Mouse (Mus musculus) lung, embryonic 14.5 days (tissue): ENCODE data around the gene Fam189b. TPM values are rescaled to one million over a fixed set of nuclear protein-coding genes. Genes with fewer than 3 reads are reported as not detected.
A peak's percentile ranks its signal among the peaks of the same experiment; 100 is the strongest.

Experiments used
- ATAC-seq: fragments of 200-750 bp; cut with Nextera tagmentation; 2 replicates; pipeline ENCODE4 v1.8.0; 2017; ENCODE audit warnings: mild to moderate bottlenecking, moderate TSS enrichment, moderate library complexity; ENCODE audit not compliant: insufficient read depth
- DNase-seq: peaks from one replicate; pipeline ENCODE4 v3.0.0-alpha.2; 2015
- H3K27ac ChIP-seq: fragments of 300-500 bp; sonication (generic); 2 replicates; pipeline ENCODE4 v1.5.1; 2014; ENCODE audit warnings: low read depth, mild to moderate bottlenecking, moderate library complexity
- H3K27me3 ChIP-seq: fragments of 300-500 bp; sonication (generic); 2 replicates; pipeline ENCODE4 v1.6.1; 2014; ENCODE audit warnings: low read length, control low read depth; ENCODE audit not compliant: insufficient read depth
- H3K36me3 ChIP-seq: fragments of 300-500 bp; sonication (generic); 2 replicates; pipeline ENCODE4 v1.6.1; 2014; ENCODE audit warnings: control low read depth; ENCODE audit not compliant: insufficient read depth
- H3K4me1 ChIP-seq: fragments of 300-500 bp; sonication (generic); 2 replicates; pipeline ENCODE4 v1.6.1; 2014; ENCODE audit warnings: antibody characterized with exemption, control low read depth; ENCODE audit not compliant: insufficient read depth
- H3K4me2 ChIP-seq: fragments of 300-500 bp; sonication (generic); 2 replicates; pipeline ENCODE4 v1.6.1; 2014; ENCODE audit warnings: mild to moderate bottlenecking
- H3K4me3 ChIP-seq: fragments of 300-500 bp; sonication (generic); 2 replicates; pipeline ENCODE4 v1.5.1; 2014; ENCODE audit warnings: low read depth, low read length
- H3K9ac ChIP-seq: fragments of 300-500 bp; sonication (generic); 2 replicates; pipeline ENCODE4 v1.6.1; 2014
- H3K9me3 ChIP-seq: fragments of 300-500 bp; sonication (generic); 2 replicates; pipeline ENCODE4 v1.6.1; 2016; ENCODE audit warnings: low read depth, low read length, control low read depth
- CTCF ChIP-seq: IDR thresholded peaks from 2 replicates; pipeline ENCODE4 v1.5.1; 2016; ENCODE audit warnings: antibody characterized with exemption, low read depth
- WGBS: fragments of 180-500 bp; shearing (Covaris S2); extraction: QIAGEN DNeasy Blood & Tissue Kit; methylation state at CpG from one replicate; pipeline ENCODE4 v1.1.7; 2014; 5-methylcytosine and 5-hydroxymethylcytosine counted together
- polyA plus RNA-seq: library from polyadenylated mRNA; unstranded; fragments of >200 nt; fragmentation: Nextera tagmentation; extraction: Ambion mirVana; gene quantifications from 2 replicates; pipeline ENCODE4 v1.2.1, GENCODE M21; 2014

Gene Fam189b
- polyA plus RNA-seq, 1 experiment from 2014 or later, result 19.4 TPM

- H3K27ac ChIP-seq, result no peak overlapping the region
- peaks cover 8% of the 10 kb centered on the region; the same call in 1 of the 2 replicates for H3K4me1 ChIP-seq
- no peak for ATAC-seq
- WGBS, result 89% methylated on average over 11 of the region's 11 CpGs
- no peaks in the 10 kb centered on the region for H3K9me3 ChIP-seq
- peak overlapping the region; percentile 75 for H3K4me2 ChIP-seq
- H3K27me3 ChIP-seq, result no peaks in the 10 kb centered on the region
- TF ChIP-seq CTCF, result no peak
- H3K9ac ChIP-seq, result no peak overlapping the region
- DNase-seq, result no peak
- 0 out of 2 replicates have a peak overlapping the region, but pooled peaks have one; percentile 78 for H3K4me3 ChIP-seq
- H3K36me3 ChIP-seq, result peaks cover 62% of the 10 kb centered on the region
These were observed 3.9 kb upstream of the Fam189b start for GRCm38 (mm10) chr3:89179056-89179455.

GRCm38 (mm10) chr3:89181749-89182500 is 1.0 kb upstream of the Fam189b start:
- no peak for DNase-seq
- ATAC-seq, result no peak
- WGBS, result 89% methylated on average over 27 of the region's 27 CpGs
- no peak for TF ChIP-seq CTCF
- Histone ChIP-seq H3K4me3 (no peak overlapping the region), H3K4me2 (no peak overlapping the region), H3K27ac (no peak overlapping the region), H3K36me3 (peaks cover 36% of the 10 kb centered on the region), H3K4me1 (peaks cover 10% of the 10 kb centered on the region; the same call in 1 of the 2 replicates), H3K27me3 (no peaks in the 10 kb centered on the region), H3K9ac (no peak overlapping the region), H3K9me3 (no peaks in the 10 kb centered on the region)

- ATAC-seq, result peak; percentile 23
- Histone ChIP-seq H3K4me2 (peak overlapping the region; percentile 96), H3K27me3 (no peaks in the 10 kb centered on the region), H3K4me1 (peaks cover 10% of the 10 kb centered on the region; the same call in 1 of the 2 replicates), H3K9me3 (no peaks in the 10 kb centered on the region), H3K36me3 (peaks cover 41% of the 10 kb centered on the region), H3K4me3 (peak overlapping the region; percentile 64), H3K9ac (no peak overlapping the region), H3K27ac (no peak overlapping the region)
- TF ChIP-seq CTCF, result no peak
- WGBS, result 41% methylated on average over 7 of the region's 7 CpGs
- no peak for DNase-seq
These were observed 349 bp upstream of the Fam189b start for GRCm38 (mm10) chr3:89182531-89183057.

- peak overlapping the region; percentile 96 for H3K4me2 ChIP-seq
- H3K36me3 ChIP-seq, result peaks cover 48% of the 10 kb centered on the region
- ATAC-seq, result no peak
- DNase-seq, result no peak
- H3K4me3 ChIP-seq, result peak overlapping the region; percentile 64
- H3K27me3 ChIP-seq, result no peaks in the 10 kb centered on the region
- 0 out of 2 replicates have a peak, but pooled peaks cover 7% of the 10 kb centered on the region for H3K4me1 ChIP-seq
- TF ChIP-seq CTCF, result no peak
- H3K27ac ChIP-seq, result no peak overlapping the region
- no peaks in the 10 kb centered on the region for H3K9me3 ChIP-seq
- peak overlapping the region; percentile 77 for H3K9ac ChIP-seq
- WGBS, result 73% methylated on average over 6 of the region's 6 CpGs
These were observed 994 bp downstream of the Fam189b start for GRCm38 (mm10) chr3:89183959-89184315.

- DNase-seq (no peak), ATAC-seq (no peak)
- WGBS, result 36% methylated on average over 23 of the region's 23 CpGs
- no peaks in the 10 kb centered on the region for H3K27me3 ChIP-seq
- no peak overlapping the region for H3K27ac ChIP-seq
- no peak overlapping the region for H3K4me3 ChIP-seq
- no peaks in the 10 kb centered on the region for H3K9me3 ChIP-seq
- 0 out of 2 replicates have a peak, but pooled peaks cover 7% of the 10 kb centered on the region for H3K4me1 ChIP-seq
- no peak overlapping the region for H3K4me2 ChIP-seq
- peaks cover 19% of the 10 kb centered on the region for H3K36me3 ChIP-seq
- no peak overlapping the region; the same call in 1 of the 2 replicates for H3K9ac ChIP-seq
- TF ChIP-seq CTCF, result no peak
These were observed 4.3 kb downstream of the Fam189b start for GRCm38 (mm10) chr3:89187197-89187596.

- no peak for DNase-seq
- H3K9me3 ChIP-seq, result no peaks in the 10 kb centered on the region
- TF ChIP-seq CTCF, result no peak
- WGBS, result 73% methylated on average over 18 of the region's 18 CpGs
- no peak overlapping the region for H3K4me2 ChIP-seq
- 0 out of 2 replicates have a peak, but pooled peaks cover 7% of the 10 kb centered on the region for H3K4me1 ChIP-seq
- H3K4me3 ChIP-seq, result no peak overlapping the region
- peaks cover 15% of the 10 kb centered on the region for H3K36me3 ChIP-seq
- H3K27ac ChIP-seq, result no peak overlapping the region
- no peak for ATAC-seq
- H3K9ac ChIP-seq, result no peak overlapping the region
- no peaks in the 10 kb centered on the region for H3K27me3 ChIP-seq
These were observed 4.9 kb downstream of the Fam189b start for GRCm38 (mm10) chr3:89187690-89188477.

- Histone ChIP-seq H3K27ac (no peak overlapping the region), H3K4me1 (0 out of 2 replicates have a peak, but pooled peaks cover 7% of the 10 kb centered on the region)
These were observed 5.5 kb downstream of the Fam189b start for GRCm38 (mm10) chr3:89188478-89188875.

More at GRCm38 (mm10) chr3:89188478-89188875, 5.5 kb downstream of the Fam189b start:
- ATAC-seq, result no peak
- Histone ChIP-seq H3K36me3 (peaks cover 15% of the 10 kb centered on the region), H3K4me3 (no peak overlapping the region), H3K27me3 (no peaks in the 10 kb centered on the region), H3K9ac (no peak overlapping the region), H3K4me2 (no peak overlapping the region), H3K9me3 (no peaks in the 10 kb centered on the region)
- no peak for TF ChIP-seq CTCF
- WGBS, result 72% methylated on average over 12 of the region's 12 CpGs
- no peak for DNase-seq
